Mouse (Mus musculus) C2C12 (cell line): Measurements from ENCODE around the gene Gpr179. TPM values are rescaled to one million over a fixed set of nuclear protein-coding genes. Genes with fewer than 3 reads are reported as not detected.

Experiments used
- H3K27me3 ChIP-seq: one replicate; pipeline ENCODE4 v1.6.1; 2011; ENCODE audit not compliant: control insufficient read depth, insufficient read depth, insufficient read length
- H3K36me3 ChIP-seq: one replicate; pipeline ENCODE4 v1.6.1; 2011; ENCODE audit not compliant: control insufficient read depth, insufficient read depth
- H3K4me3 ChIP-seq: one replicate; pipeline ENCODE4 v1.5.1; 2011; ENCODE audit warnings: mild to moderate bottlenecking, control low read depth; ENCODE audit not compliant: poor library complexity, insufficient read depth, severe bottlenecking
- H3K79me2 ChIP-seq: one replicate; pipeline ENCODE4 v1.6.1; 2011; ENCODE audit not compliant: control insufficient read depth, insufficient read depth
- H3K79me3 ChIP-seq: one replicate; pipeline ENCODE4 v1.6.1; 2011; ENCODE audit warnings: low read depth, control low read depth
- H3ac ChIP-seq: one replicate; pipeline ENCODE3; 2011; ENCODE audit warnings: low read depth; ENCODE audit not compliant: control insufficient read depth, insufficient read length
- CEBPB ChIP-seq: IDR thresholded peaks from one replicate; pipeline ENCODE4 v1.6.1; 2011; ENCODE audit warnings: low read depth, mild to moderate bottlenecking, control low read depth, moderate library complexity
- CTCF ChIP-seq: IDR thresholded peaks from one replicate; pipeline ENCODE4 v1.5.1; 2011; ENCODE audit not compliant: control insufficient read depth, insufficient read depth, insufficient read length
- FOSL1 ChIP-seq: IDR thresholded peaks from one replicate; pipeline ENCODE4 v1.8.0; 2011; ENCODE audit warnings: mild to moderate bottlenecking, low read length; ENCODE audit not compliant: poor library complexity, insufficient read depth, severe bottlenecking
- MAX ChIP-seq: IDR thresholded peaks from one replicate; pipeline ENCODE4 v1.6.1; 2011; ENCODE audit warnings: mild to moderate bottlenecking, control low read depth
- MYOD1 ChIP-seq: IDR thresholded peaks from one replicate; pipeline ENCODE4 v1.6.1; 2011; ENCODE audit warnings: low read depth; ENCODE audit not compliant: control insufficient read depth, insufficient read length
- MYOG ChIP-seq: IDR thresholded peaks from one replicate; pipeline ENCODE4 v1.6.1; 2011; ENCODE audit not compliant: control insufficient read depth, insufficient read length; ENCODE audit errors: extremely low read depth
- USF1 ChIP-seq: IDR thresholded peaks from one replicate; pipeline ENCODE4 v1.6.1; 2011; ENCODE audit warnings: low read depth, mild to moderate bottlenecking, control low read depth, moderate library complexity
- polyA plus RNA-seq: library from polyadenylated mRNA; unstranded; fragments of >200 nt; fragmentation: generic; extraction: Trizol; gene quantifications from one replicate; pipeline ENCODE4 v1.2.1, GENCODE M21; 2012; ENCODE audit warnings: missing spikeins

Gene Gpr179
- polyA plus RNA-seq, 1 experiment: 0.05 TPM

- TF ChIP-seq CTCF (no peak), USF1 (no peak), CEBPB (no peak)
Observed at GRCm38 (mm10) chr11:97389127-97389526, 37.2 kb upstream of the Gpr179 start.

DNA sequence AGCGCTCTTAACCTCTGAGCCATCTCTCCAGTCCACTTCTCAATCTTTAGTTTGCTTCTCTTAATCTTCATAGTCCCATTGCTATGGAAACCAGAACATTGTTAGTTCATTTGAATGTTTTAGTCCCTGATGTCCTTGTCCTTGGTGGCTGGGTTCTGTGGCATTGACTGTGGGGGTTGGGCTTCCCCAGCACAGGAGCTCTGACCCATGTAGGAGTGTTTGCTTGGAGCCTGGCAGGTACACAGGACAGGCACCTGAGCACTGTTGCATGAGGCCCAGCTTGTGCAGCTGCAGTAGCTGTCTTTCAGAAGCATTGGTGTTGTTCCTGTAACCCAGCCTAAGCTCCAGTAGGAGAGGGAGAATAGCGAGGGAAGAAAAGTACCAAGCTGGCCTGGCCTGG, 35.9 kb upstream of the Gpr179 start:
- Histone ChIP-seq H3K27me3 (no peaks in the 10 kb centered on the region), H3K79me2 (no peaks in the 10 kb centered on the region), H3K4me3 (no peak overlapping the region), H3K36me3 (peaks cover 59% of the 10 kb centered on the region), H3K79me3 (no peaks in the 10 kb centered on the region), H3ac (no peak overlapping the region)
- no peak for TF ChIP-seq USF1
- TF ChIP-seq MYOG: no peak
- no peak for TF ChIP-seq MYOD1
- TF ChIP-seq MAX: no peak
- no peak for TF ChIP-seq FOSL1

More at GRCm38 (mm10) chr11:97389127-97389526, 37.2 kb upstream of the Gpr179 start:
- Histone ChIP-seq H3K4me3 (no peak overlapping the region), H3K36me3 (peaks cover 59% of the 10 kb centered on the region), H3K27me3 (no peaks in the 10 kb centered on the region), H3K79me2 (no peaks in the 10 kb centered on the region), H3K79me3 (no peaks in the 10 kb centered on the region), H3ac (no peak overlapping the region)

- no peak overlapping the region for H3ac ChIP-seq
- H3K4me3 ChIP-seq: no peak overlapping the region
- H3K27me3 ChIP-seq: no peaks in the 10 kb centered on the region
Observed at GRCm38 (mm10) chr11:97383764-97384163, 31.9 kb upstream of the Gpr179 start.

DNA sequence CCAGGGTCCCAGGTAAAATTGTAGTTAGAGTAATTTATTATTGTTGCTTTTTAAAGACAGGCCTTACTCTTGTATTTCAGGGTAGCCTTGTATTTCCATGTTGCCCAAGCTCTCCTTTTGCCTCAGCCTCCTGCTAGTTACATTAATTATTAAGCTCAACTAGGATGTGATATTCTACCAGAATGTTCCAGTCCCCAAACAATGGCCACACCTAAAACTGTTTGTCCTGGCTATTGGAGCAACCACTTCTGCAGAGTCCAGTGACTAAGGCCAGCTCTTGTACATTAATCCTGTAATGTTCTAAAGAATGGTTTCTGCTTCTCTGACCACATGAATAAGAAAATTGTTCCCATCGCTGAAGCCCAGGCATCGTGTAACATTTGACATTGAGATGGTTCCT, 31.1 kb upstream of the Gpr179 start:
- H3ac ChIP-seq: no peak overlapping the region
- no peak for TF ChIP-seq CTCF
- no peak for TF ChIP-seq MYOD1
- no peak for TF ChIP-seq MYOG
- TF ChIP-seq FOSL1: no peak
- no peak for TF ChIP-seq MAX
- no peak for TF ChIP-seq USF1
- no peaks in the 10 kb centered on the region for H3K27me3 ChIP-seq
- H3K4me3 ChIP-seq: no peak overlapping the region
- H3K36me3 ChIP-seq: peaks cover 39% of the 10 kb centered on the region
- H3K79me2 ChIP-seq: no peaks in the 10 kb centered on the region
- no peaks in the 10 kb centered on the region for H3K79me3 ChIP-seq

More at GRCm38 (mm10) chr11:97383764-97384163, 31.9 kb upstream of the Gpr179 start:
- no peaks in the 10 kb centered on the region for H3K79me2 ChIP-seq
- H3K36me3 ChIP-seq: peaks cover 31% of the 10 kb centered on the region
- H3K79me3 ChIP-seq: no peaks in the 10 kb centered on the region
- TF ChIP-seq USF1: no peak
- no peak for TF ChIP-seq MYOG
- no peak for TF ChIP-seq MAX
- TF ChIP-seq MYOD1: no peak
- TF ChIP-seq FOSL1: no peak
- TF ChIP-seq CEBPB: no peak
- no peak for TF ChIP-seq CTCF

DNA sequence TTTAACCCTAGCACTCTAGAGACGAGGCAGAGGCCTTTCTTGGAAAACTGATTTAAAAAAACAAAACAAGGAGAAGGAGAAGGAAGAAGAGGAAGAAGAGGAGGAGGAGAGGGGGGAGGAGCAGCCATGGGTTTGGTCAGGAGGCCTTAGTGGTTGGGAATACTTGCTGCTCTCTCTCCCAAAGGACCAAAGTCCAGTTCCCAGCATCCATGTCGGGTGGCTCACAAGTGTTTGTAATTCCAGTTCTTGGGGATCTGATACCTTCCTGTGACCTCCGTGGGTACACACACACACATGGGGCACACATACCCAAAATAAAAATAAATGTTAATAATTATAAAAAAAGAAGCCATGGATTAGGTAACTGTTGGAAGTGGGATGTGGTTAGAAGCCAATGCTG, 28.2 kb upstream of the Gpr179 start:
- H3K79me2 ChIP-seq: no peaks in the 10 kb centered on the region
- H3ac ChIP-seq: no peak overlapping the region
- H3K79me3 ChIP-seq: no peaks in the 10 kb centered on the region
- no peak overlapping the region for H3K4me3 ChIP-seq
- H3K27me3 ChIP-seq: no peaks in the 10 kb centered on the region
- peaks cover 23% of the 10 kb centered on the region for H3K36me3 ChIP-seq
- TF ChIP-seq USF1 (no peak), CEBPB (no peak), MYOD1 (no peak), MYOG (no peak), FOSL1 (no peak), CTCF (no peak), MAX (no peak)

DNA sequence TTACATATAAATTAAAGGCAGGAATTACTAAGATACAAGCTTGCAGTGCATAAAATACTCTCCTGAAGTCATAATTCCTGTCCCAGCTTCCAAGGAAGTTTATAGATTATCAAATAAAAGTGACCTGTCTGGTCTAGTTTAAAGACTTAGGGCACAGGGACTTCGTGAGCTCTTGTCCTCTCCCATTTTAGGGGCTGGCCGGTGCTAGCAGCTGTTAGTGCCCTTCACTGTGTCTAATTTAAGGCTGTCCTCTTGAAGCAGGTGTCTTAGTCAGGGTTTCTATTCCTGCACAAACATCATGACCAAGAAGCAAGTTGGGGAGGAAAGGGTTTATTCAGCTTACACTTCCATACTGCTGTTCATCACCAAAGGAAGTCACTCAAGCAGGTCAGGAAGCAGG, 21.5 kb upstream of the Gpr179 start:
- Histone ChIP-seq H3ac (no peak overlapping the region), H3K36me3 (peaks cover 10% of the 10 kb centered on the region), H3K27me3 (no peaks in the 10 kb centered on the region), H3K79me3 (peaks cover 18% of the 10 kb centered on the region), H3K79me2 (peaks cover 42% of the 10 kb centered on the region), H3K4me3 (no peak overlapping the region)
- TF ChIP-seq MAX (no peak), MYOD1 (no peak), MYOG (no peak), FOSL1 (no peak), CEBPB (no peak), CTCF (no peak), USF1 (no peak)
